Mouse (Mus musculus): Measurements from ENCODE around the gene B4galnt3. TPM values are rescaled to one million over a fixed set of nuclear protein-coding genes. Genes with fewer than 3 reads are reported as not detected.

The B4galnt3 gene
- polyA plus RNA-seq, 1 experiment from 2014 or later, result 0.02 TPM

GRCm38 (mm10) chr6:120201956-120202355 lies 92.4 kb downstream of the B4galnt3 start:
- Histone ChIP-seq H3K9me3 (ENCODE audit: low read length) (no peaks in the 10 kb centered on the region), H3K9ac (replicated peaks) (no peak overlapping the region), H3K27ac (ENCODE audit: low read depth) (no peak overlapping the region), H3K4me2 (ENCODE audit: low read depth, low read length) (no peak overlapping the region), H3K27me3 (ENCODE audit: insufficient read depth, low read length) (no peaks in the 10 kb centered on the region), H3K36me3 (replicated peaks; ENCODE audit: insufficient read depth, low read length) (no peaks in the 10 kb centered on the region), H3K4me3 (ENCODE audit: low read depth, low read length) (no peak overlapping the region), H3K4me1 (ENCODE audit: insufficient read depth) (no peaks in the 10 kb centered on the region)
- 62% methylated on average over 6 of the region's 6 CpGs for WGBS (ENCODE audit: insufficient replicate concordance)
- ATAC-seq (no peak), DNase-seq (no peak)
- TF ChIP-seq CTCF (IDR thresholded peaks at IDR 0.05; ENCODE audit: low read depth) (no peak), EP300 (IDR thresholded peaks at IDR 0.05; ENCODE audit: low read depth) (no peak)

DNA sequence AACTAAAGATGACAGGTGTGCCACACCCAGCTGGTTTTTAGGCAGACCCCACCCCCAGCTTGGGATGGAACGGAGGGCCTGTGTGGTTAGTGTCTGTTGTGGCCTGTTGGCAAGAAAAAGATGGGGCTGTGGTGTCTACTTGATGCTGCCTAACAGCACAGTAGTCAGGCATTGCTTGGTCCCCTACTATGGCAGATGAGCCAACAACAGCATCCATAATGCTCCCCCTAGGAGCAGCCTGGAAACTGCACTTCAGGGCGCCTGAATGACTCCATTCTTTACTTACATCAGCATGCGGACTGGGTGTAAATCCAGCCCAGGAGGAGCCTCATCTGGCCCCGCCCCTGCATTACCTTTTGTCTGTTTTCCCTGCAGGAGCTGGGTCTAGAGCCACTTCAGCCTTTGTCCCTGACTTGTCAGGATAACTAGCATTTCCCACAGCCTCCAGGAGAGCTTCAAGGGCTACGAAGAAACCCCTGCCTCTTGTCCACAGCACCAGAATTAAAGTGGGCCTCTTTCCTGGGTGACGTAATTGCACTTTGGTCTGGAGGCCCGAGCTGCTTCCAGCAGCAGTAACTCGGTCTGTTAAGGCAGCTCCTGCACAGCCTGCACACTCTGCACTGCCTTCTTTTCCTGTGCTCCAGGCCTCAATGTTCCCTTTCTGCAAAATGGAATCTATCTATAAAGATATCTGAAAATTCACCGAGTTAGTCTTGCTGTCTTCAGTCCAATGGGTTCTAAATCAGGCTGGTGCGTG lies 94.5 kb downstream of the B4galnt3 start:
- Histone ChIP-seq H3K4me1 (ENCODE audit: insufficient read depth) (no peaks in the 10 kb centered on the region), H3K4me2 (ENCODE audit: low read depth, low read length) (no peak overlapping the region), H3K9me3 (ENCODE audit: low read length) (no peaks in the 10 kb centered on the region), H3K27me3 (ENCODE audit: insufficient read depth, low read length) (no peaks in the 10 kb centered on the region), H3K27ac (ENCODE audit: low read depth) (no peak overlapping the region), H3K4me3 (ENCODE audit: low read depth, low read length) (no peak overlapping the region), H3K9ac (replicated peaks) (no peak overlapping the region), H3K36me3 (replicated peaks; ENCODE audit: insufficient read depth, low read length) (no peaks in the 10 kb centered on the region)
- TF ChIP-seq CTCF (IDR thresholded peaks at IDR 0.05; ENCODE audit: low read depth) (0 out of 2 replicates have a peak, but pooled peaks have one; percentile 13), EP300 (IDR thresholded peaks at IDR 0.05; ENCODE audit: low read depth) (no peak)
- WGBS (ENCODE audit: insufficient replicate concordance), result 50% methylated on average over 10 of the region's 10 CpGs
- ATAC-seq (peak; percentile 20; the same call in 1 of the 2 replicates), DNase-seq (no peak)

GRCm38 (mm10) chr6:120197964-120198363 lies 96.4 kb downstream of the B4galnt3 start:
- Histone ChIP-seq H3K4me2 (ENCODE audit: low read depth, low read length) (no peak overlapping the region), H3K27me3 (ENCODE audit: insufficient read depth, low read length) (no peaks in the 10 kb centered on the region), H3K9ac (replicated peaks) (no peak overlapping the region), H3K9me3 (ENCODE audit: low read length) (no peaks in the 10 kb centered on the region), H3K36me3 (replicated peaks; ENCODE audit: insufficient read depth, low read length) (no peaks in the 10 kb centered on the region), H3K4me1 (ENCODE audit: insufficient read depth) (peaks cover under 1% of the 10 kb centered on the region), H3K27ac (ENCODE audit: low read depth) (no peak overlapping the region), H3K4me3 (ENCODE audit: low read depth, low read length) (no peak overlapping the region)
- TF ChIP-seq EP300 (IDR thresholded peaks at IDR 0.05; ENCODE audit: low read depth) (no peak), CTCF (IDR thresholded peaks at IDR 0.05; ENCODE audit: low read depth) (peak; percentile 99)
- peak; percentile 35; the same call in 1 of the 2 replicates for ATAC-seq
- DNase-seq, result peak; percentile 87
- WGBS (ENCODE audit: insufficient replicate concordance), result 32% methylated on average over 9 of the region's 9 CpGs

GRCm38 (mm10) chr6:120196837-120197236 lies 97.5 kb downstream of the B4galnt3 start:
- DNase-seq, result peak; percentile 59
- Histone ChIP-seq H3K27ac (ENCODE audit: low read depth) (no peak overlapping the region), H3K9me3 (ENCODE audit: low read length) (no peaks in the 10 kb centered on the region), H3K4me3 (ENCODE audit: low read depth, low read length) (no peak overlapping the region), H3K36me3 (replicated peaks; ENCODE audit: insufficient read depth, low read length) (no peaks in the 10 kb centered on the region), H3K27me3 (ENCODE audit: insufficient read depth, low read length) (no peaks in the 10 kb centered on the region), H3K4me1 (ENCODE audit: insufficient read depth) (peaks cover 9% of the 10 kb centered on the region), H3K9ac (replicated peaks) (no peak overlapping the region), H3K4me2 (ENCODE audit: low read depth, low read length) (no peak overlapping the region)
- no peak for TF ChIP-seq EP300 (IDR thresholded peaks at IDR 0.05; ENCODE audit: low read depth)
- TF ChIP-seq CTCF (IDR thresholded peaks at IDR 0.05; ENCODE audit: low read depth), result peak; percentile 72
- no peak for ATAC-seq
- WGBS (ENCODE audit: insufficient replicate concordance), result 21% methylated on average over 2 of the region's 2 CpGs

- Histone ChIP-seq H3K4me2 (ENCODE audit: low read depth, low read length) (no peak overlapping the region), H3K9me3 (ENCODE audit: low read length) (no peaks in the 10 kb centered on the region), H3K36me3 (replicated peaks; ENCODE audit: insufficient read depth, low read length) (no peaks in the 10 kb centered on the region), H3K9ac (replicated peaks) (no peak overlapping the region), H3K27me3 (ENCODE audit: insufficient read depth, low read length) (no peaks in the 10 kb centered on the region), H3K27ac (ENCODE audit: low read depth) (no peak overlapping the region), H3K4me3 (ENCODE audit: low read depth, low read length) (no peak overlapping the region), H3K4me1 (ENCODE audit: insufficient read depth) (peaks cover 24% of the 10 kb centered on the region)
- no peak for DNase-seq
- TF ChIP-seq EP300 (IDR thresholded peaks at IDR 0.05; ENCODE audit: low read depth) (no peak), CTCF (IDR thresholded peaks at IDR 0.05; ENCODE audit: low read depth) (no peak)
- 45% methylated on average over 7 of the region's 7 CpGs for WGBS (ENCODE audit: insufficient replicate concordance)
- ATAC-seq, result no peak
Observed at GRCm38 (mm10) chr6:120194963-120195362, 99.4 kb downstream of the B4galnt3 start.

- Histone ChIP-seq H3K4me2 (ENCODE audit: low read depth, low read length) (no peak overlapping the region), H3K9me3 (ENCODE audit: low read length) (no peaks in the 10 kb centered on the region), H3K27me3 (ENCODE audit: insufficient read depth, low read length) (no peaks in the 10 kb centered on the region), H3K4me1 (ENCODE audit: insufficient read depth) (peaks cover 27% of the 10 kb centered on the region), H3K9ac (replicated peaks) (no peak overlapping the region), H3K27ac (ENCODE audit: low read depth) (no peak overlapping the region), H3K4me3 (ENCODE audit: low read depth, low read length) (no peak overlapping the region), H3K36me3 (replicated peaks; ENCODE audit: insufficient read depth, low read length) (no peaks in the 10 kb centered on the region)
- TF ChIP-seq EP300 (IDR thresholded peaks at IDR 0.05; ENCODE audit: low read depth) (no peak), CTCF (IDR thresholded peaks at IDR 0.05; ENCODE audit: low read depth) (no peak)
- ATAC-seq (no peak), DNase-seq (no peak)
- WGBS (ENCODE audit: insufficient replicate concordance), result 74% methylated on average over 10 of the region's 10 CpGs
Observed at GRCm38 (mm10) chr6:120194305-120194704, 100.1 kb downstream of the B4galnt3 start.

All from liver, postnatal 0 days (tissue).